Mouse (Mus musculus) liver, postnatal 0 days (tissue): ENCODE data around the gene Dnajb11. TPM values are rescaled to one million over a fixed set of nuclear protein-coding genes. Genes with fewer than 3 reads are reported as not detected.
A peak's percentile ranks its signal among the peaks of the same experiment; 100 is the strongest.

Experiments
- ATAC-seq: fragments of 200-750 bp; cut with Nextera tagmentation; 2 replicates; pipeline ENCODE4 v1.8.0; 2017; ENCODE audit warnings: mild to moderate bottlenecking, moderate library complexity
- DNase-seq: peaks from one replicate; pipeline ENCODE4 v3.0.0-alpha.2; 2016
- H3K27ac ChIP-seq: fragments of 300-500 bp; sonication (generic); 2 replicates; pipeline ENCODE4 v1.5.1; 2014; ENCODE audit warnings: antibody characterized with exemption, moderate library complexity, mild to moderate bottlenecking, low read depth
- H3K27me3 ChIP-seq: fragments of 300-500 bp; sonication (generic); 2 replicates; pipeline ENCODE4 v1.6.1; 2014; ENCODE audit warnings: low read length, control low read depth, mixed read lengths; ENCODE audit not compliant: insufficient read depth
- H3K36me3 ChIP-seq: fragments of 300-500 bp; sonication (generic); replicated peaks from 2 replicates; pipeline ENCODE4 v1.6.1; 2014; ENCODE audit warnings: mild to moderate bottlenecking, control low read depth, low read length, moderate library complexity, mixed read lengths; ENCODE audit not compliant: insufficient read depth
- H3K4me1 ChIP-seq: fragments of 300-500 bp; sonication (generic); 2 replicates; pipeline ENCODE4 v1.6.1; 2014; ENCODE audit warnings: antibody characterized with exemption, mild to moderate bottlenecking, control low read depth; ENCODE audit not compliant: insufficient read depth
- H3K4me2 ChIP-seq: fragments of 300-500 bp; sonication (generic); 2 replicates; pipeline ENCODE4 v1.6.1; 2014; ENCODE audit warnings: low read depth, mild to moderate bottlenecking, low read length, moderate library complexity, mixed read lengths
- H3K4me3 ChIP-seq: fragments of 300-500 bp; sonication (generic); 2 replicates; pipeline ENCODE4 v1.5.1; 2014; ENCODE audit warnings: low read depth, low read length
- H3K9ac ChIP-seq: fragments of 300-500 bp; sonication (generic); replicated peaks from 2 replicates; pipeline ENCODE4 v1.6.1; 2014; ENCODE audit warnings: mild to moderate bottlenecking, moderate library complexity
- H3K9me3 ChIP-seq: fragments of 300-500 bp; sonication (generic); 2 replicates; pipeline ENCODE4 v1.6.1; 2016; ENCODE audit warnings: mild to moderate bottlenecking, control low read depth, low read length, mixed read lengths
- CTCF ChIP-seq: sonication (generic); IDR thresholded peaks from 2 replicates; pipeline ENCODE4 v1.5.1; 2016; ENCODE audit warnings: antibody characterized with exemption, low read depth
- EP300 ChIP-seq: IDR thresholded peaks from 2 replicates; pipeline ENCODE4 v1.6.1; 2016; ENCODE audit warnings: antibody characterized with exemption, low read depth, mild to moderate bottlenecking
- WGBS: fragments of 180-500 bp; shearing (Covaris S2); extraction: QIAGEN DNeasy Blood & Tissue Kit; methylation state at CpG from one replicate; pipeline ENCODE4 v1.1.7; 2014; ENCODE audit not compliant: insufficient replicate concordance; 5-methylcytosine and 5-hydroxymethylcytosine counted together
- polyA plus RNA-seq: library from polyadenylated mRNA; unstranded; fragments of >200 nt; fragmentation: Nextera tagmentation; extraction: Ambion mirVana; gene quantifications from 2 replicates; pipeline ENCODE4 v1.2.1, GENCODE M21; 2015

Gene Dnajb11
- 48.9 and 50.3 TPM in 2 replicates for polyA plus RNA-seq

- no peaks in the 10 kb centered on the region for H3K9me3 ChIP-seq
- DNase-seq (peak; percentile 99), ATAC-seq (peak; percentile 97)
- peak within 1 kb of the TSS; percentile 89 for H3K9ac ChIP-seq
- H3K27ac ChIP-seq, result peak within 1 kb of the TSS; percentile 98
- peaks cover 20% of the 10 kb centered on the region for H3K4me1 ChIP-seq
- under 1% methylated on average over 62 of the region's 62 CpGs for WGBS
- H3K4me2 ChIP-seq, result peak within 1 kb of the TSS; percentile 94
- peak within 1 kb of the TSS; percentile 75 for H3K4me3 ChIP-seq
- H3K27me3 ChIP-seq, result no peaks in the 10 kb centered on the region
- H3K36me3 ChIP-seq, result peaks cover 17% of the 10 kb centered on the region
- TF ChIP-seq EP300 (no peak), CTCF (no peak)
These were observed at the start of gene Dnajb11, which contains the start of gene Tbccd1 for GRCm38 (mm10) chr16:22857431-22858113. TSS of gene Dnajb11 (plus strand) at chr16:22857845. TSS of gene Tbccd1 (minus strand) at chr16:22857669.

GRCm38 (mm10) chr16:22811477-22811876 is 46.2 kb upstream of the Dnajb11 start, which contains the start of gene Crygs:
TSS of gene Crygs (minus strand) at chr16:22811577.
- Histone ChIP-seq H3K36me3 (peaks cover 10% of the 10 kb centered on the region), H3K9ac (no peak within 1 kb of the TSS), H3K4me3 (no peak within 1 kb of the TSS), H3K4me1 (0 out of 2 replicates have a peak, but pooled peaks cover 2% of the 10 kb centered on the region), H3K4me2 (no peak within 1 kb of the TSS), H3K9me3 (no peaks in the 10 kb centered on the region), H3K27me3 (0 out of 2 replicates have a peak, but pooled peaks cover 4% of the 10 kb centered on the region), H3K27ac (no peak within 1 kb of the TSS)
- ATAC-seq (no peak), DNase-seq (no peak)
- TF ChIP-seq EP300 (no peak), CTCF (no peak)
- WGBS, result 50% methylated on average over 2 of the region's 2 CpGs

GRCm38 (mm10) chr16:22820731-22821130 is 36.9 kb upstream of the Dnajb11 start:
- H3K9me3 ChIP-seq, result no peaks in the 10 kb centered on the region
- H3K27ac ChIP-seq, result no peak overlapping the region
- H3K9ac ChIP-seq, result no peak overlapping the region
- TF ChIP-seq EP300 (no peak), CTCF (peak; percentile 35)
- ATAC-seq, result no peak
- DNase-seq, result no peak
- peaks cover 33% of the 10 kb centered on the region for H3K36me3 ChIP-seq
- no peak overlapping the region for H3K4me3 ChIP-seq
- H3K4me2 ChIP-seq, result no peak overlapping the region
- no peaks in the 10 kb centered on the region for H3K27me3 ChIP-seq
- WGBS, result 72% methylated on average over 8 of the region's 8 CpGs
- no peaks in the 10 kb centered on the region for H3K4me1 ChIP-seq

GRCm38 (mm10) chr16:22832932-22833525 is 24.6 kb upstream of the Dnajb11 start:
- WGBS, result 85% methylated on average over 3 of the region's 3 CpGs
- Histone ChIP-seq H3K9me3 (no peaks in the 10 kb centered on the region), H3K4me1 (no peaks in the 10 kb centered on the region), H3K27ac (no peak overlapping the region), H3K4me3 (no peak overlapping the region), H3K27me3 (no peaks in the 10 kb centered on the region), H3K4me2 (no peak overlapping the region), H3K36me3 (peaks cover 38% of the 10 kb centered on the region), H3K9ac (no peak overlapping the region)
- TF ChIP-seq CTCF (no peak), EP300 (no peak)
- DNase-seq (no peak), ATAC-seq (no peak)

GRCm38 (mm10) chr16:22839146-22839857 is 18.3 kb upstream of the Dnajb11 start:
- Histone ChIP-seq H3K27me3 (no peaks in the 10 kb centered on the region), H3K9me3 (no peaks in the 10 kb centered on the region), H3K27ac (no peak overlapping the region), H3K4me2 (no peak overlapping the region), H3K4me1 (peaks cover 11% of the 10 kb centered on the region), H3K36me3 (peaks cover 37% of the 10 kb centered on the region), H3K9ac (no peak overlapping the region), H3K4me3 (no peak overlapping the region)
- no peak for ATAC-seq
- DNase-seq, result no peak
- TF ChIP-seq EP300 (no peak), CTCF (no peak)
- whole genome bisulfite sequencing, result 79% methylated on average over 3 of the region's 3 CpGs

- H3K4me2 ChIP-seq, result no peak overlapping the region
- H3K36me3 ChIP-seq, result peaks cover 22% of the 10 kb centered on the region
- DNase-seq (peak; percentile 20), ATAC-seq (peak; percentile 66)
- H3K4me1 ChIP-seq, result peaks cover 16% of the 10 kb centered on the region
- 76% methylated on average over 5 of the region's 5 CpGs for WGBS
- no peak overlapping the region for H3K9ac ChIP-seq
- TF ChIP-seq CTCF (no peak), EP300 (peak; percentile 40)
- H3K27ac ChIP-seq, result peak overlapping the region; percentile 81
- no peaks in the 10 kb centered on the region for H3K9me3 ChIP-seq
- H3K4me3 ChIP-seq, result no peak overlapping the region
- H3K27me3 ChIP-seq, result no peaks in the 10 kb centered on the region
These were observed 14.8 kb upstream of the Dnajb11 start for GRCm38 (mm10) chr16:22842871-22843270.
